ENCODE assay signal across 11 mouse cellular contexts in genomic region chr10:25365158-25365557, GRCm38 (mm10).
"Had no signal": no experiment of that assay in that cellular context is flagged by ENCODE, and none has a peak within 500 bp of the region (broad histone marks: within the 10 kb centered on the region; RNA-seq: fewer than 3 reads in every experiment).

No protein-coding gene starts in this region.

- H3K9ac ChIP-seq: limb, embryonic 15.5 days; liver, embryonic 14.5 days; midbrain, embryonic 12.5 days; stomach, embryonic 15.5 days had no signal

- H3K9me3 ChIP-seq: limb, embryonic 15.5 days; midbrain, embryonic 12.5 days; stomach, embryonic 15.5 days had no signal

- H3K27ac ChIP-seq: limb, embryonic 15.5 days; liver, embryonic 14.5 days; midbrain, embryonic 12.5 days; stomach, embryonic 15.5 days had no signal

- ATAC-seq: midbrain, embryonic 16.5 days had no signal

- H3K36me3 ChIP-seq: limb, embryonic 15.5 days; midbrain, embryonic 12.5 days; stomach, embryonic 15.5 days had no signal

- DNase-seq: kidney, postnatal 25 days; left cerebral cortex, postnatal 4 days; lung, adult 18-20 months; right cerebral cortex, postnatal 14 days; thymus, adult 2 months; thymus, postnatal 25 days had no signal

- H3K4me3 ChIP-seq: limb, embryonic 15.5 days; midbrain, embryonic 12.5 days; stomach, embryonic 15.5 days had no signal

- H3K27me3 ChIP-seq: limb, embryonic 15.5 days; midbrain, embryonic 12.5 days; stomach, embryonic 15.5 days had no signal

- H3K4me2 ChIP-seq: limb, embryonic 15.5 days; midbrain, embryonic 12.5 days; stomach, embryonic 15.5 days had no signal
